Comparison of ENCODE assay signal across 9 mouse cellular contexts in the genomic region with DNA sequence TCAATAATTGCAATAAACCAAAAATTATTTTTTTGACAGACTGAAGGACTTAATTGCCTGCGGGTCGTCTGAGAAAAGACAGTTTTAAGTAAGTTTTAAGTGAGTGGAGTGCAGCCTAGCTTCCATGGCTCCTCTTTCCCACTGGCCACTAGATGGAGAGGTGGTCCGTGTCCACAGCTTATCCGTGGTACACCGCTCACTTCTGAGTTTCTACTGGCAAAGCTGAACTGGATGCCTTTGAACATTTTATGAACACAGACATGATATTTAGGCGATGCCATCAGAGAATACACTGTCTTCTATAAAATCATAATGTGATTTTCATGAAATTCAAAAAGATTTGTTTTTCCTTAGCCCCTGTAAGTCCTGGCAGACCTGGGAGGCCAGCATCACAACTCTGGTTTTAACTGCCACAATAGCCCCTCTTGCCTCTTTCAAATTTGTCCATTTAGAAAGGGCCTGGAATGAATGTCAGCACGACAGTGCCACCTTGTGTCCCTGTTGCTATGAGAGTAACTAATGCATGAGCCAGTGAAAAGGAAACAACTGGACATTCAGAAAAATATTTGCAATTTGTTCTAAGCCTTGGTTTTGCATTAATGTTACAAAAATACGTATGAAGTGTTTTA. TPM values are rescaled to one million over a fixed set of nuclear protein-coding genes. Genes with fewer than 3 reads are reported as not detected.
DNase-seq lines count a peak whose midpoint lies in the region; ATAC-seq and TF ChIP-seq lines count a peak whose summit lies in the region.
"Had no signal": no experiment of that assay in that cellular context is flagged by ENCODE, and none has a peak within 500 bp of the region (broad histone marks: within the 10 kb centered on the region; RNA-seq: fewer than 3 reads in every experiment).

No protein-coding gene starts in this region.

- TF ChIP-seq CTCF in spleen, adult 2 months (IDR thresholded peaks at IDR 0.05; ENCODE audit: extremely low read depth, insufficient read depth, insufficient read length, insufficient replicate concordance) = peak; percentile 17; the same call in 1 of the 2 replicates
- peak; percentile 55; the same call in 1 of the 2 replicates for TF ChIP-seq CTCF in embryonic fibroblast, embryonic 13.5 days (IDR thresholded peaks at IDR 0.05; ENCODE audit: borderline replicate concordance, insufficient read depth, low read length)
- peak; percentile 62 for TF ChIP-seq CTCF in hindbrain, postnatal 0 days (IDR thresholded peaks at IDR 0.05; ENCODE audit: low read depth)
- TF ChIP-seq CTCF in small intestine, adult 2 months (IDR thresholded peaks at IDR 0.05; ENCODE audit: extremely low read depth, insufficient read length, insufficient replicate concordance, low read depth, low read length) = peak; percentile 30; the same call in 1 of the 2 replicates

- peaks cover 4% of the 10 kb centered on the region; the same call in 1 of the 2 replicates for H3K4me1 ChIP-seq in spleen, adult 2 months (ENCODE audit: control insufficient read depth, insufficient read depth, insufficient read length)
- no peaks in the 10 kb centered on the region for H3K4me1 ChIP-seq in embryonic fibroblast, embryonic 13.5 days (ENCODE audit: control insufficient read depth, insufficient read depth, low read length)
- no peaks in the 10 kb centered on the region for H3K4me1 ChIP-seq in hindbrain, postnatal 0 days (ENCODE audit: insufficient read depth, low read length)
- 0 out of 2 replicates have a peak, but pooled peaks cover 2% of the 10 kb centered on the region for H3K4me1 ChIP-seq in small intestine, adult 2 months (ENCODE audit: control insufficient read depth, insufficient read depth, insufficient read length, low read length)

- no peak overlapping the region for H3K27ac ChIP-seq in spleen, adult 2 months (ENCODE audit: insufficient read depth, low read length)
- no peak overlapping the region for H3K27ac ChIP-seq in embryonic fibroblast, embryonic 13.5 days (ENCODE audit: insufficient read depth, low read length)
- no peak overlapping the region for H3K27ac ChIP-seq in hindbrain, postnatal 0 days
- H3K27ac ChIP-seq in small intestine, adult 2 months (ENCODE audit: insufficient read depth, low read depth, low read length) = no peak overlapping the region
- H3K27ac ChIP-seq: embryonic facial prominence, embryonic 15.5 days had no signal

- 67% methylated on average over 8 of the region's 8 CpGs for WGBS in spleen, adult 2 months
- WGBS in hindbrain, postnatal 0 days = 41% methylated on average over 8 of the region's 8 CpGs
- 67% methylated on average over 8 of the region's 8 CpGs for WGBS in small intestine, adult 2 months

- no peak overlapping the region for H3K9ac ChIP-seq in hindbrain, postnatal 0 days (replicated peaks; ENCODE audit: low read length)
- H3K9ac ChIP-seq: embryonic facial prominence, embryonic 15.5 days had no signal

- no peak overlapping the region for H3K4me3 ChIP-seq in spleen, adult 2 months (ENCODE audit: extremely low read depth, insufficient read depth, insufficient read length)
- H3K4me3 ChIP-seq in embryonic fibroblast, embryonic 13.5 days (ENCODE audit: insufficient read depth, low read length) = no peak overlapping the region
- H3K4me3 ChIP-seq in hindbrain, postnatal 0 days (ENCODE audit: low read length) = no peak overlapping the region
- no peak overlapping the region for H3K4me3 ChIP-seq in small intestine, adult 2 months (ENCODE audit: low read depth, low read length)
- H3K4me3 ChIP-seq: embryonic facial prominence, embryonic 15.5 days had no signal

- no peak overlapping the region for H3K4me2 ChIP-seq in hindbrain, postnatal 0 days (ENCODE audit: low read depth, low read length)
- H3K4me2 ChIP-seq: embryonic facial prominence, embryonic 15.5 days had no signal

- no peaks in the 10 kb centered on the region for H3K9me3 ChIP-seq in hindbrain, postnatal 0 days (ENCODE audit: low read length)
- H3K9me3 ChIP-seq: embryonic facial prominence, embryonic 15.5 days had no signal

- TF ChIP-seq POLR2A in spleen, adult 2 months (IDR thresholded peaks at IDR 0.05; ENCODE audit: low read depth, low read length) = no peak
- no peak for TF ChIP-seq POLR2A in embryonic fibroblast, embryonic 13.5 days (IDR thresholded peaks at IDR 0.05; ENCODE audit: low read depth, low read length)
- TF ChIP-seq POLR2A in small intestine, adult 2 months (IDR thresholded peaks at IDR 0.05; ENCODE audit: low read depth, low read length) = no peak

- ATAC-seq in hindbrain, postnatal 0 days = peak; percentile 92
- ATAC-seq in megakaryocyte-erythroid progenitor cell, adult 5-6 weeks (replicated peaks; ENCODE audit: low FRiP score, low TSS enrichment, poor library complexity, severe bottlenecking) = peak; percentile 73; the same call in 1 of the 2 replicates

- DNase-seq in spleen, adult 2 months (ENCODE audit: low read depth in 1 of 2, low spot score in 2 of 2) = peak in 1 of 2 experiments; percentile 56
- no peak for DNase-seq in spleen, adult 12 weeks (ENCODE audit: low spot score)
- peak; percentile 69 to 72 for DNase-seq in adrenal gland, postnatal 36 days
- DNase-seq in hindbrain, postnatal 0 days (ENCODE audit: low spot score) = peak; percentile 82
- peak; percentile 60 to 67 for DNase-seq in left cerebral cortex, adult 18-20 months (ENCODE audit: low spot score in 2 of 2)

- H3K36me3 ChIP-seq in spleen, adult 2 months (ENCODE audit: control insufficient read depth, insufficient read depth, low read length) = no peaks in the 10 kb centered on the region
- H3K36me3 ChIP-seq in hindbrain, postnatal 0 days (ENCODE audit: insufficient read depth, low read length) = no peaks in the 10 kb centered on the region
- no peaks in the 10 kb centered on the region for H3K36me3 ChIP-seq in small intestine, adult 2 months (ENCODE audit: control insufficient read depth, insufficient read depth, low read length)
- H3K36me3 ChIP-seq: embryonic facial prominence, embryonic 15.5 days had no signal

- H3K27me3 ChIP-seq in spleen, adult 2 months (ENCODE audit: control insufficient read depth, insufficient read depth, low read length) = no peaks in the 10 kb centered on the region
- H3K27me3 ChIP-seq in hindbrain, postnatal 0 days (ENCODE audit: insufficient read depth, low read length) = no peaks in the 10 kb centered on the region
- no peaks in the 10 kb centered on the region for H3K27me3 ChIP-seq in small intestine, adult 2 months (ENCODE audit: control insufficient read depth, insufficient read depth, low read length)
- H3K27me3 ChIP-seq: embryonic facial prominence, embryonic 15.5 days had no signal

RNA-seq across cellular contexts. Expression of gene Zbtb20, which starts 38.9 kb away (rescaled TPM):
- polyA plus RNA-seq in spleen, adult 2 months (2012; rRNA removed) = 8.6 and 9.8 TPM in 2 replicates
- 100 to 1,000 TPM; 139 to 141 TPM for total RNA-seq in adrenal gland, postnatal 36 days (2021)
- 13.7 and 15.4 TPM in 2 replicates for polyA plus RNA-seq in embryonic fibroblast, embryonic 13.5 days (2011; ENCODE audit: insufficient read length, low read depth, missing spikeins)
- total RNA-seq in hindbrain, postnatal 0 days (2014; rRNA removed) = 36.8 and 38.0 TPM in 2 replicates
- polyA plus RNA-seq in hindbrain, postnatal 0 days (2015; fragmentation: Nextera tagmentation; extraction: Ambion mirVana) = 35.2 and 37.9 TPM in 2 replicates
- total RNA-seq in left cerebral cortex, adult 18-20 months (2021) = 10 to 100 TPM; 44.7 to 44.8 TPM
- 8.1 and 14.9 TPM in 2 replicates for total RNA-seq in megakaryocyte-erythroid progenitor cell, adult 5-6 weeks (2014; fragmentation: Nextera tagmentation)
- 9.4 and 22.7 TPM in 2 replicates for total RNA-seq in megakaryocyte-erythroid progenitor cell, adult 5-6 weeks (2017)
- polyA plus RNA-seq in small intestine, adult 2 months (2012; rRNA removed) = 5.7 and 9.6 TPM in 2 replicates
